Mouse (Mus musculus) stomach, embryonic 14.5 days (tissue): ENCODE data around the gene Zfp553. TPM values are rescaled to one million over a fixed set of nuclear protein-coding genes. Genes with fewer than 3 reads are reported as not detected.

Experiments used
- ATAC-seq: fragments of 200-750 bp; cut with Nextera tagmentation; 2 replicates; pipeline ENCODE4 v1.8.0; 2017; ENCODE audit warnings: low read depth, moderate TSS enrichment; ENCODE audit not compliant: insufficient number of reproducible peaks, insufficient read depth, low FRiP score
- H3K27ac ChIP-seq: fragments of 300-500 bp; sonication (generic); 2 replicates; pipeline ENCODE4 v1.5.1; 2014; ENCODE audit warnings: mild to moderate bottlenecking, low read length, moderate library complexity, mixed read lengths
- H3K27me3 ChIP-seq: fragments of 300-500 bp; sonication (generic); 2 replicates; pipeline ENCODE4 v1.6.1; 2014; ENCODE audit warnings: low read length, control low read depth, mixed read lengths; ENCODE audit not compliant: control insufficient read depth, insufficient read depth
- H3K36me3 ChIP-seq: fragments of 300-500 bp; sonication (generic); 2 replicates; pipeline ENCODE4 v1.6.1; 2014; ENCODE audit warnings: mild to moderate bottlenecking, control low read depth, low read length, moderate library complexity, mixed read lengths; ENCODE audit not compliant: control insufficient read depth, insufficient read depth
- H3K4me1 ChIP-seq: fragments of 300-500 bp; sonication (generic); 2 replicates; pipeline ENCODE4 v1.6.1; 2014; ENCODE audit warnings: low read length, control low read depth, mixed read lengths; ENCODE audit not compliant: control insufficient read depth, insufficient read depth
- H3K4me2 ChIP-seq: fragments of 300-500 bp; sonication (generic); replicated peaks from 2 replicates; pipeline ENCODE4 v1.6.1; 2014; ENCODE audit warnings: low read depth, low read length, control low read depth
- H3K4me3 ChIP-seq: fragments of 300-500 bp; sonication (generic); 2 replicates; pipeline ENCODE4 v1.5.1; 2014; ENCODE audit warnings: low read depth, low read length, control low read depth
- H3K9ac ChIP-seq: fragments of 300-500 bp; sonication (generic); replicated peaks from 2 replicates; pipeline ENCODE4 v1.6.1; 2014; ENCODE audit warnings: low read depth, mild to moderate bottlenecking, control low read depth, low read length, moderate library complexity, mixed read lengths
- H3K9me3 ChIP-seq: fragments of 300-500 bp; sonication (generic); 2 replicates; pipeline ENCODE4 v1.6.1; 2016; ENCODE audit warnings: low read depth, low read length, control low read depth; ENCODE audit not compliant: control insufficient read depth
- WGBS: fragments of 180-500 bp; shearing (Covaris S2); extraction: QIAGEN DNeasy Blood & Tissue Kit; methylation state at CpG from one replicate; pipeline ENCODE4 v1.1.7; 2014; 5-methylcytosine and 5-hydroxymethylcytosine counted together
- polyA plus RNA-seq: library from polyadenylated mRNA; unstranded; fragments of >200 nt; fragmentation: Nextera tagmentation; extraction: Ambion mirVana; gene quantifications from 2 replicates; pipeline ENCODE4 v1.2.1, GENCODE M21; 2014

Zfp553 gene
- polyA plus RNA-seq, 1 experiment from 2014 or later = 24.4 TPM

DNA sequence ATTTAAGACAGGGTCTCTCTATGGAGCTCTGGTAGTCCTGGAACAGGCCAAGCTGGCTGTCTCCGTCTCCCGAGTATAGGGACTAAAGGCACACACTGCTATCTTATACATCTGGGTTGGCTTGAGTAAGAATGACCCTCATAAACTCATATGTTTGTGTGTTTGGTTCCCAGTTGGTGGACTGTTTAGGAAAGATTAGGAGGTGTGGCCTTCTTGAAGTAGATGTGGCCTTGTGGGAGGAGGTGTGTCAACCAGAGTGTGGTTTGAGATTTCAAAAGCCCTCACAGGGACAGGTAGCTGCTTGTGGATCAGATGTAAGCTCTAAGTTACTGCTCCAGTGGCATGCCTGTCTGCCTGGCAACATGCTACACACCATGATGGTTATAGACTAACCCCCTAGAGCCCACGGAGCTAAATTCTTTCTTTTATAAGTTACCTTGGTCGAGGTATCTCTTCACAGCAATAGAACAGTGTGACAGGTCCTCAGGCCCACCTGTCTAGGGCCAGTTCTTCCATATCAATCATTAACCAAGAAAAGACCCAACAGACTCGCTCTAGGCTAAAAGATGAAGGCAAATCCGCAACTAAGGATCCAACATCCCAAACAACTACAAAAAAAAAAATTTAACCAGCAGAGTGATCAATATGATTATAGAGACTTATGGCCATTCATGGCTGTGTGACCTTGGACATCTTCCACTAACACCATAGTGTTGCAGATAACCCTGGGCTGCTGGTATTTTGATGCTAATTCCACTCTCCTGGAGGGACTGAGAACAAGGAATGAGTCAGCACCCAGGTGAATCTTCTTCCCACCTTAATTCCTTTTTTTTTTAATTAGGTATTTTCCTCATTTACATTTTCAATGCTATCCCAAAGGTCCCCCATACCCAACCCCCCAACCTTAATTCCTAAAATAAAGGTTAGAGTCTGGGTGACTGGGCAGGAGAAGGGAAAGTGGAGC lies 9.1 kb upstream of the Zfp553 start:
- ATAC-seq = no peak
- Histone ChIP-seq H3K9ac (no peak overlapping the region), H3K36me3 (no peaks in the 10 kb centered on the region), H3K4me3 (no peak overlapping the region), H3K9me3 (no peaks in the 10 kb centered on the region), H3K27me3 (no peaks in the 10 kb centered on the region), H3K4me1 (no peaks in the 10 kb centered on the region), H3K4me2 (no peak overlapping the region), H3K27ac (no peak overlapping the region)
- WGBS = 83% methylated on average over 6 of the region's 6 CpGs

DNA sequence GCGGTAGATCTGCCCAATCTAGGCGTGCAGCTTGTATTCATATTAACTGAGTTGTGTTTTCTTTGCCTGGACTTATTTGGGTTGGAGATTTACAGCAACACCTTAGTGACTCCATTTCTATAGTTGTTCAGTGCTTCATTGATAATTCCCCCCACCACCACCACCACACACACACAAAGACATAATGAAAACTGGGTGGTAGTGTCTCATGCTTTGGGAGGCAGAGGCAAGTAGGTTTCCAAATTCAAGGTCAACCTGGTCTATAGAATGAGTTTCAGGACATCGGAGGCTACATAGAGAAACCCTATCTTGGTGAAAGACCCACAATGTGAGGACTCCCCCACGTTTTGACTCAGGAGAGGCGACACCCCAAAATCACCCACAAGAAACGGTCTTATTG lies 8.2 kb upstream of the Zfp553 start:
- Histone ChIP-seq H3K4me1 (no peaks in the 10 kb centered on the region), H3K27me3 (no peaks in the 10 kb centered on the region), H3K9me3 (no peaks in the 10 kb centered on the region), H3K36me3 (peaks cover 5% of the 10 kb centered on the region; the same call in 1 of the 2 replicates), H3K9ac (no peak overlapping the region), H3K4me3 (no peak overlapping the region), H3K4me2 (no peak overlapping the region), H3K27ac (no peak overlapping the region)
- 88% methylated on average over 6 of the region's 6 CpGs for WGBS
- no peak for ATAC-seq

DNA sequence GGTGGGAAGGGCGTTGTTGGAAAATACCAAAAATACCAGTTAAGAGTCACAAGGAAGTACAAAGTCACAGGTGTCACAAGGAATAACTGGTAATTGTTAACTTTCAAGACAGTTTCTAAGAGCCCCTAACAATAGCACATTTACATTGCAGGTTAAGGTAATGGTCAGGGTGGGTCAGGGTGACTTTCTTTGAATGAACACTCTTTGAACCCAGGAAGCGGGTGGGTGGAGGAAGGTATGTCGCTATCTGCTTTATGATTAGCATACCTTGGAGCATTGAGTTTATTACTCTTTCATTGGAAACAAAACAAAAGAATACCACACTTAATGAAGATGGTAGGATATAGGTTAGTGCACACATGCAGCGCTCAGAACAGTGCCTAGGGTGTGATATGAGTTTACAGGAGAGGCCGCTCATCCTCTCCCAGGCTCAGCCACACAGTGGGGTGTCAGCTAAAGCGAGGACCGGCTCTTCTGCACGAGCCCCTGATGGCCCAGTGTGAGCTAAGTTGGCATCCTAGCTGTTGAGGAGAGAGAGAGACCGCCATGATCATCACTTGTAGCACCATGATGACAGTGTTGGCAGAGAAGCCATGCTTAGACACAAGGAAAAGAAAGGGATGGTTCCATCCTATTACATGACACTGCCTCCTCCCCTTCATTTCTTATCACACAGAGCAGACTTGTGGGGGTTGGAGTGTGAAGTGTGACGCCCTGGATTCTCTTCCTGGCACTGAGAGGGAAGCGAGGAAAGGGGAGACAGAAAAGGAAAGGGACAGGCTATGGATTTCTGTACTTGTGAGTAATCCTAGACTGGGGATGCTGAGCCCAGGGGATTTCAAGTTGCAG lies 7.5 kb upstream of the Zfp553 start:
- Histone ChIP-seq H3K4me3 (no peak overlapping the region), H3K9ac (no peak overlapping the region), H3K4me1 (peaks cover 4% of the 10 kb centered on the region; the same call in 1 of the 2 replicates), H3K4me2 (no peak overlapping the region), H3K27ac (no peak overlapping the region), H3K9me3 (no peaks in the 10 kb centered on the region), H3K36me3 (peaks cover 10% of the 10 kb centered on the region; the same call in 1 of the 2 replicates), H3K27me3 (no peaks in the 10 kb centered on the region)
- no peak for ATAC-seq
- WGBS = 75% methylated on average over 11 of the region's 11 CpGs

GRCm38 (mm10) chr7:127228615-127229303 lies 4.1 kb upstream of the Zfp553 start:
- H3K4me3 ChIP-seq = no peak overlapping the region
- H3K9ac ChIP-seq = no peak overlapping the region
- 64% methylated on average over 4 of the region's 4 CpGs for WGBS
- H3K27ac ChIP-seq = no peak overlapping the region
- no peak overlapping the region for H3K4me2 ChIP-seq
- peaks cover 20% of the 10 kb centered on the region for H3K36me3 ChIP-seq
- H3K27me3 ChIP-seq = no peaks in the 10 kb centered on the region
- ATAC-seq = no peak
- no peaks in the 10 kb centered on the region for H3K9me3 ChIP-seq
- H3K4me1 ChIP-seq = peaks cover 18% of the 10 kb centered on the region; the same call in 1 of the 2 replicates

DNA sequence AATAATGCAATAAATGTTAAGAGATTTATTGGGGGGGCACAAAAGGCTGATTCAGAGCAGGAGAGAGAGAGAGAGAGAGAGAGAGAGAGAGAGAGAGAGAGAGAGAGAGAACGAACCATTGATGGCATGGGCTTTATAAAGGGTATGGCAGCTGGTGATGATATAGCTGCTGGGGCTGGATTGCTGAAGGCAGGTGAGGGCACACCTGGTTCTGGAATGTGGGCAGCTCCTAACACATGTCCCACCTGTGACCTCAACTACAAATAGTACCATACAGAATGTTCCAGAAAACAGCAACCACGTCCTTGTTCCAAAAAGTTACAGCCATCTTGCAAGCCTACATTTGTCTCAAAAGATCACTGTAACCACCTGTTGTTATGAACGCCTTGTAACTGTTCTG lies 1.5 kb upstream of the Zfp553 start:
- WGBS = 46% methylated on average over 3 of the region's 3 CpGs
- peak overlapping the region; percentile 74; the same call in 1 of the 2 replicates for H3K9ac ChIP-seq

DNA sequence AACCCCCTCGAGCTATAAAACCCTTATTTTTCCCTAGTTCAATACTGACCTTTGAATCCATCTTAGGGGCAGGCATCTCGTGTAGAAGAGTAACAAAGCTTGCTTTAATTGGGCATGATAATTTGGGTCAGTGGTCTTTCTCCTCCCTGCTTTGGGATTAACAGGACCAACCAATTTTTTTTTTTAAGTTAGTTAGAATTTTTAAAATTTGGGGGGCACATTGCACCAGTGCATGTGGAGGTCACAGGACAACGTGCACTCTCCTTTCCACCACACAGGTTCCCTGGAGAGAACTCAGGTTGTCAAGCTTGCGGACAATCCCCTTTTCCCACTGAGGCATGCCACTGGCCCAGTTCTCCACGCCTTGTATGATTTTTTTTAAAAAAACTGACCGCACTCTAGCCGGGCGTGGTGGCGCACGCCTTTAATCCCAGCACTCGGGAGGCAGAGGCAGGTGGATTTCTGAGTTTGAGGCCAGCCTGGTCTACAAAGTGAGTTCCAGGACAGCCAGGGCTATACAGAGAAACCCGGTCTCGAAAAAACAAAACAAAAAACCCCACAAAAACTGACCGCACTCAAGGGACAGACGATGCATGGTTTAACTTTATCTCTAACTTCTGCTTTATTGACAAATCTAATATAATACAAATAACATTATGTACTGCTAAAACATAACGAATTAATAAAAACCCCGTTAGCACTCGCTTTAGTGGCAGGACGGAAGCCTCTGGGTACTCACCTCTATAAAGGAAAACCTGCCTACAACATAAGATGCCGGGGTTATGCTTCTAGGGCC lies 837 bp upstream of the Zfp553 start:
- peaks cover 22% of the 10 kb centered on the region; the same call in 1 of the 2 replicates for H3K4me1 ChIP-seq
- no peaks in the 10 kb centered on the region for H3K9me3 ChIP-seq
- ATAC-seq = no peak
- H3K4me3 ChIP-seq = peak overlapping the region; percentile 74
- H3K27me3 ChIP-seq = no peaks in the 10 kb centered on the region
- 5% methylated on average over 20 of the region's 20 CpGs for WGBS
- peak overlapping the region; percentile 98 for H3K27ac ChIP-seq
- H3K9ac ChIP-seq = peak overlapping the region; percentile 74
- H3K4me2 ChIP-seq = peak overlapping the region; percentile 76
- peaks cover 44% of the 10 kb centered on the region for H3K36me3 ChIP-seq

More for the DNA sequence above, 1.5 kb upstream of the Zfp553 start:
- Histone ChIP-seq H3K4me2 (peak overlapping the region; percentile 76), H3K27ac (peak overlapping the region; percentile 98; the same call in 1 of the 2 replicates), H3K4me3 (peak overlapping the region; percentile 74), H3K9me3 (no peaks in the 10 kb centered on the region), H3K4me1 (peaks cover 22% of the 10 kb centered on the region; the same call in 1 of the 2 replicates), H3K36me3 (peaks cover 38% of the 10 kb centered on the region), H3K27me3 (no peaks in the 10 kb centered on the region)
- no peak for ATAC-seq

DNA sequence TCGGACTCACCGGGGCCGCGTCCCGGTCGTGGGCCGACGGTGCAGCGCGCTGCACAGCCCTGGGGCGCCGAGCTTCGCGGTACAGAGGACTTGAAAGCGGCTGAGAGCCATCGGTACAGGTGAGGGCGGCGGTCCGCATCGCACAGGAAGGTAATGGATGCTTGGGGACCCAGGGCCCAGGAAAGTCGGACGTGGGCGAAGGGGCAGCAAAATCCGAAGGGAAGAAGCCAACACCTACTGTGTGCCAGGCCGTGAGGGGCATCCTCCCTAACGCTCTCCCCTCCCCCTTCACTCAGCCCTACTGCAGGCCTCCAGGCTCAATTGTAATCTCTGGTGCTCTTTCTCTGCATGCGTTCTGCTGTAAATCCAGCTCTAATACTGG lies 498 bp downstream of the Zfp553 start:
- H3K36me3 ChIP-seq = peaks cover 57% of the 10 kb centered on the region
- peak overlapping the region; percentile 74 for H3K9ac ChIP-seq
- no peaks in the 10 kb centered on the region for H3K9me3 ChIP-seq
- peak overlapping the region; percentile 74 for H3K4me3 ChIP-seq
- H3K27me3 ChIP-seq = no peaks in the 10 kb centered on the region
- under 1% methylated on average over 27 of the region's 27 CpGs for WGBS
- ATAC-seq = peak; percentile 50; the same call in 1 of the 2 replicates
- peak overlapping the region; percentile 98 for H3K27ac ChIP-seq
- peaks cover 22% of the 10 kb centered on the region; the same call in 1 of the 2 replicates for H3K4me1 ChIP-seq
- H3K4me2 ChIP-seq = peak overlapping the region; percentile 45
